Mouse (Mus musculus) hindbrain, postnatal 0 days (tissue): ENCODE measurements around the gene Edil3. TPM values are rescaled to one million over a fixed set of nuclear protein-coding genes. Genes with fewer than 3 reads are reported as not detected.

Experiments used
- ATAC-seq: fragments of 200-750 bp; cut with Nextera tagmentation; 2 replicates; pipeline ENCODE4 v1.8.0; 2017; ENCODE audit warnings: mild to moderate bottlenecking, moderate TSS enrichment, moderate library complexity
- DNase-seq: peaks from one replicate; pipeline ENCODE4 v3.0.0-alpha.2; 2015; ENCODE audit warnings: low spot score
- H3K27ac ChIP-seq: fragments of 300-500 bp; sonication (generic); 2 replicates; pipeline ENCODE4 v1.5.1; 2014; ENCODE audit warnings: mild to moderate bottlenecking
- H3K27me3 ChIP-seq: fragments of 300-500 bp; sonication (generic); 2 replicates; pipeline ENCODE4 v1.6.1; 2014; ENCODE audit warnings: low read length, mixed read lengths; ENCODE audit not compliant: insufficient read depth
- H3K36me3 ChIP-seq: fragments of 300-500 bp; sonication (generic); 2 replicates; pipeline ENCODE4 v1.6.1; 2014; ENCODE audit warnings: low read length, mixed read lengths; ENCODE audit not compliant: insufficient read depth
- H3K4me1 ChIP-seq: fragments of 300-500 bp; sonication (generic); 2 replicates; pipeline ENCODE4 v1.6.1; 2014; ENCODE audit warnings: antibody characterized with exemption, low read length, mixed read lengths; ENCODE audit not compliant: insufficient read depth
- H3K4me2 ChIP-seq: fragments of 300-500 bp; sonication (generic); 2 replicates; pipeline ENCODE4 v1.6.1; 2014; ENCODE audit warnings: low read depth, mild to moderate bottlenecking, low read length, moderate library complexity, mixed read lengths
- H3K4me3 ChIP-seq: fragments of 300-500 bp; sonication (generic); 2 replicates; pipeline ENCODE4 v1.5.1; 2014; ENCODE audit warnings: low read length
- H3K9ac ChIP-seq: fragments of 300-500 bp; sonication (generic); replicated peaks from 2 replicates; pipeline ENCODE4 v1.6.1; 2014; ENCODE audit warnings: mild to moderate bottlenecking, low read length, moderate library complexity, mixed read lengths
- H3K9me3 ChIP-seq: fragments of 300-500 bp; sonication (generic); 2 replicates; pipeline ENCODE4 v1.6.1; 2016; ENCODE audit warnings: low read length, mixed read lengths
- CTCF ChIP-seq: IDR thresholded peaks from 2 replicates; pipeline ENCODE4 v1.5.1; 2016; ENCODE audit warnings: antibody characterized with exemption, control low read depth, low read depth
- WGBS: fragments of 180-500 bp; shearing (Covaris S2); extraction: QIAGEN DNeasy Blood & Tissue Kit; methylation state at CpG from one replicate; pipeline ENCODE4 v1.1.7; 2014; 5-methylcytosine and 5-hydroxymethylcytosine counted together
- polyA plus RNA-seq: library from polyadenylated mRNA; unstranded; fragments of >200 nt; fragmentation: Nextera tagmentation; extraction: Ambion mirVana; gene quantifications from 2 replicates; pipeline ENCODE4 v1.2.1, GENCODE M21; 2015
- total RNA-seq: library from RNA; depleted of rRNA; stranded (reverse); fragments of >200 nt; gene quantifications from 2 replicates; pipeline ENCODE4 v1.2.3, GENCODE M21; 2014

Gene Edil3
- total and polyA plus RNA-seq, 2 experiments from 2014 or later: 51.4 to 90.5 TPM

- Histone ChIP-seq H3K27ac (no peak overlapping the region), H3K9ac (no peak overlapping the region), H3K4me2 (no peak overlapping the region), H3K36me3 (no peaks in the 10 kb centered on the region), H3K9me3 (no peaks in the 10 kb centered on the region), H3K27me3 (no peaks in the 10 kb centered on the region), H3K4me3 (no peak overlapping the region), H3K4me1 (no peaks in the 10 kb centered on the region; the same call in 1 of the 2 replicates)
- TF ChIP-seq CTCF: no peak
- ATAC-seq (no peak), DNase-seq (no peak)
- WGBS: 77% methylated on average over 5 of the region's 5 CpGs
These were observed 302.1 kb downstream of the Edil3 start for GRCm38 (mm10) chr13:89123396-89123795.

- H3K4me3 ChIP-seq: no peak overlapping the region
- no peaks in the 10 kb centered on the region for H3K9me3 ChIP-seq
- H3K27ac ChIP-seq: no peak overlapping the region
- H3K4me1 ChIP-seq: no peaks in the 10 kb centered on the region; the same call in 1 of the 2 replicates
- WGBS: 52% methylated on average over 4 of the region's 4 CpGs
- no peak for TF ChIP-seq CTCF
- ATAC-seq (peak; percentile 32; the same call in 1 of the 2 replicates), DNase-seq (peak; percentile 48)
- H3K27me3 ChIP-seq: no peaks in the 10 kb centered on the region
- H3K4me2 ChIP-seq: no peak overlapping the region
- no peaks in the 10 kb centered on the region for H3K36me3 ChIP-seq
- no peak overlapping the region for H3K9ac ChIP-seq
These were observed 324.8 kb downstream of the Edil3 start for GRCm38 (mm10) chr13:89146056-89146547.

- Histone ChIP-seq H3K4me1 (no peaks in the 10 kb centered on the region), H3K9ac (no peak overlapping the region), H3K27ac (no peak overlapping the region), H3K9me3 (no peaks in the 10 kb centered on the region), H3K4me2 (no peak overlapping the region), H3K27me3 (no peaks in the 10 kb centered on the region), H3K4me3 (no peak overlapping the region), H3K36me3 (no peaks in the 10 kb centered on the region)
- DNase-seq: peak; percentile 45
- no peak for TF ChIP-seq CTCF
- no peak for ATAC-seq
- WGBS: 56% methylated on average over 3 of the region's 3 CpGs
These were observed 330.6 kb downstream of the Edil3 start for GRCm38 (mm10) chr13:89151878-89152277.

- no peaks in the 10 kb centered on the region for H3K36me3 ChIP-seq
- H3K27me3 ChIP-seq: no peaks in the 10 kb centered on the region
- no peaks in the 10 kb centered on the region for H3K9me3 ChIP-seq
- DNase-seq: no peak
- ATAC-seq: no peak
- H3K9ac ChIP-seq: no peak overlapping the region
- no peaks in the 10 kb centered on the region for H3K4me1 ChIP-seq
- no peak for TF ChIP-seq CTCF
- no peak overlapping the region for H3K4me3 ChIP-seq
- H3K4me2 ChIP-seq: no peak overlapping the region
- no peak overlapping the region for H3K27ac ChIP-seq
- 85% methylated on average over 1 of the region's 1 CpGs for WGBS
These were observed 346.7 kb downstream of the Edil3 start for GRCm38 (mm10) chr13:89167960-89168359.

GRCm38 (mm10) chr13:89170040-89170439, 348.8 kb downstream of the Edil3 start:
- Histone ChIP-seq H3K9me3 (no peaks in the 10 kb centered on the region), H3K36me3 (no peaks in the 10 kb centered on the region), H3K4me3 (no peak overlapping the region), H3K27ac (no peak overlapping the region), H3K27me3 (no peaks in the 10 kb centered on the region), H3K4me2 (no peak overlapping the region), H3K9ac (no peak overlapping the region), H3K4me1 (no peaks in the 10 kb centered on the region)
- DNase-seq: no peak
- no peak for TF ChIP-seq CTCF
- WGBS: 70% methylated on average over 4 of the region's 4 CpGs
- no peak for ATAC-seq

- Histone ChIP-seq H3K9ac (no peak overlapping the region), H3K27ac (no peak overlapping the region), H3K4me1 (no peaks in the 10 kb centered on the region), H3K9me3 (no peaks in the 10 kb centered on the region), H3K36me3 (no peaks in the 10 kb centered on the region), H3K4me2 (no peak overlapping the region), H3K27me3 (no peaks in the 10 kb centered on the region), H3K4me3 (no peak overlapping the region)
- DNase-seq: no peak
- no peak for ATAC-seq
- 73% methylated on average over 2 of the region's 2 CpGs for WGBS
- no peak for TF ChIP-seq CTCF
These were observed 353.9 kb downstream of the Edil3 start for GRCm38 (mm10) chr13:89175154-89175553.

- WGBS: 92% methylated on average over 1 of the region's 1 CpGs
These were observed 367.8 kb downstream of the Edil3 start for GRCm38 (mm10) chr13:89189051-89189450.

More at GRCm38 (mm10) chr13:89189051-89189450, 367.8 kb downstream of the Edil3 start:
- H3K27ac ChIP-seq: no peak overlapping the region
- H3K9me3 ChIP-seq: no peaks in the 10 kb centered on the region
- no peak overlapping the region for H3K4me3 ChIP-seq
- ATAC-seq: no peak
- DNase-seq: no peak
- TF ChIP-seq CTCF: no peak
- no peak overlapping the region for H3K4me2 ChIP-seq
- no peaks in the 10 kb centered on the region for H3K4me1 ChIP-seq
- H3K9ac ChIP-seq: no peak overlapping the region
- H3K36me3 ChIP-seq: no peaks in the 10 kb centered on the region
- H3K27me3 ChIP-seq: no peaks in the 10 kb centered on the region
